Mouse (Mus musculus) megakaryocyte-erythroid progenitor cell, adult 5-6 weeks (primary cell): ENCODE results near the gene Hamp2. TPM values are rescaled to one million over a fixed set of nuclear protein-coding genes. Genes with fewer than 3 reads are reported as not detected.
"Not testable (repeated sequence)": the region's sequence is repeated elsewhere in the genome, so short reads cannot be mapped to it uniquely, and the experiment has no call there.

Source experiments
- ATAC-seq: replicated peaks from 2 replicates; pipeline ENCODE4 v1.8.0; 2016; ENCODE audit warnings: mild to moderate bottlenecking, inconsistent platforms; ENCODE audit not compliant: severe bottlenecking, poor library complexity, low FRiP score, low TSS enrichment
- total RNA-seq, 2 experiments: library from RNA; stranded (forward) in 1 of 2; stranded (reverse) in 1 of 2; fragments of 200-1000, 215-1000 nt in 1 of 2; fragments of >200 nt in 1 of 2; fragmentation: Nextera tagmentation in 1 of 2; gene quantifications; 2 replicates each; pipeline ENCODE4 v1.2.3; 2014 to 2017

Gene Hamp2
- total RNA-seq, 2 experiments from 2014 or later, result not detected

GRCm38 (mm10) chr7:30954971-30955520 is 30.6 kb upstream of the Hamp2 start:
- no peak for ATAC-seq

GRCm38 (mm10) chr7:30954036-30954435 is 29.6 kb upstream of the Hamp2 start:
- ATAC-seq, result no peak

- no peak for ATAC-seq
Observed at GRCm38 (mm10) chr7:30953459-30953858, 29.0 kb upstream of the Hamp2 start.

GRCm38 (mm10) chr7:30952441-30953265 is 28.2 kb upstream of the Hamp2 start:
- ATAC-seq, result no peak

GRCm38 (mm10) chr7:30949902-30950301 is 25.4 kb upstream of the Hamp2 start:
- ATAC-seq, result not testable (repeated sequence)

- ATAC-seq, result no peak
Observed at GRCm38 (mm10) chr7:30945876-30946275, 21.4 kb upstream of the Hamp2 start.

- not testable (repeated sequence) for ATAC-seq
Observed at GRCm38 (mm10) chr7:30945466-30945865, 21.0 kb upstream of the Hamp2 start.

- ATAC-seq, result not testable (repeated sequence)
Observed at GRCm38 (mm10) chr7:30944706-30945105, 20.2 kb upstream of the Hamp2 start.

GRCm38 (mm10) chr7:30943909-30944635 is 19.6 kb upstream of the Hamp2 start, which contains the start of gene Hamp:
Hamp (minus strand) TSS chr7:30944032.
- ATAC-seq, result 0 out of 2 replicates have a peak, but pooled peaks have one; percentile 15

GRCm38 (mm10) chr7:30942365-30942764 is 17.9 kb upstream of the Hamp2 start:
- not testable (repeated sequence) for ATAC-seq

GRCm38 (mm10) chr7:30940070-30940469 is 15.6 kb upstream of the Hamp2 start:
- not testable (repeated sequence) for ATAC-seq

GRCm38 (mm10) chr7:30935422-30936099 is 11.1 kb upstream of the Hamp2 start:
- ATAC-seq, result not testable (repeated sequence)

- ATAC-seq, result no peak
Observed at GRCm38 (mm10) chr7:30924071-30924470, 410 bp downstream of the Hamp2 start.

GRCm38 (mm10) chr7:30922490-30922889 is 2.0 kb downstream of the Hamp2 start:
- not testable (repeated sequence) for ATAC-seq

GRCm38 (mm10) chr7:30920217-30920616 is 4.3 kb downstream of the Hamp2 start:
- ATAC-seq, result peak; percentile 92

GRCm38 (mm10) chr7:30917219-30917618 is 7.3 kb downstream of the Hamp2 start:
- no peak for ATAC-seq

- ATAC-seq, result no peak
Observed at GRCm38 (mm10) chr7:30916713-30917112, 7.8 kb downstream of the Hamp2 start.

- ATAC-seq, result no peak
Observed at GRCm38 (mm10) chr7:30914732-30915131, 9.7 kb downstream of the Hamp2 start, which contains the start of gene Mag. Mag (minus strand) TSS chr7:30914873.

GRCm38 (mm10) chr7:30909773-30910172 is 14.7 kb downstream of the Hamp2 start:
- no peak for ATAC-seq
